Mouse (Mus musculus) erythroblast, embryonic 14.5 days (primary cell): ENCODE data around the gene 4930412O13Rik.

Experiments
- GATA1 ChIP-seq: IDR thresholded peaks from 2 replicates; pipeline ENCODE4 v1.6.1; 2012; ENCODE audit warnings: low read length, inconsistent platforms, mixed read lengths
- TAL1 ChIP-seq: IDR thresholded peaks from 3 replicates; pipeline ENCODE4 v1.6.1; 2012; ENCODE audit warnings: low read length, inconsistent platforms, mixed read lengths

GRCm38 (mm10) chr2:9871798-9872197 is 9.3 kb upstream of the 4930412O13Rik start:
- no peak for TF ChIP-seq GATA1
- no peak for TF ChIP-seq TAL1
